Mouse (Mus musculus): Measurements from ENCODE around the gene Polr2l.
A peak's percentile ranks its signal among the peaks of the same experiment; 100 is the strongest.
"Not testable (repeated sequence)": the region's sequence is repeated elsewhere in the genome, so short reads cannot be mapped to it uniquely, and the experiment has no call there.

The Polr2l gene

DNA sequence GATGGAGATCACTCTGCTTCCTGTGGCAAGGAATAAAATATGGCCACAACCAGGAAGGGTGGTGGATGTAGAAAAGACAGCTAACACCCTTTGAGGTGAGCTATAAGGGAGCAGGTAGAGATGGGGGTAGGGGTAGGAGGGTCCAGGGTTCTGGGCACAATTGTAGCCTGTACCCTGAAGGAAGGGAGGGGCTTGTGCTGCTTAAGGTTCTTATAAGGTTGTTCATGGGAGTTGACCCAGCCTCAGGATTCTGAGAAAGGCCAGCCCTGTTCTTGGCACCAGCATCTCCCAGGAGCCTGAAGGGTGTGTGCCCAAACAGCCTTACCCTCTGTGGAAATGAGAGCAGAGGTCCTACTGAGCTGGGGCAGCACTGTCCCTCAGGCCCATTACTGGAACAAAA, 23.0 kb downstream of the Polr2l start:
- no peak for ATAC-seq (ENCODE audit: low TSS enrichment)

DNA sequence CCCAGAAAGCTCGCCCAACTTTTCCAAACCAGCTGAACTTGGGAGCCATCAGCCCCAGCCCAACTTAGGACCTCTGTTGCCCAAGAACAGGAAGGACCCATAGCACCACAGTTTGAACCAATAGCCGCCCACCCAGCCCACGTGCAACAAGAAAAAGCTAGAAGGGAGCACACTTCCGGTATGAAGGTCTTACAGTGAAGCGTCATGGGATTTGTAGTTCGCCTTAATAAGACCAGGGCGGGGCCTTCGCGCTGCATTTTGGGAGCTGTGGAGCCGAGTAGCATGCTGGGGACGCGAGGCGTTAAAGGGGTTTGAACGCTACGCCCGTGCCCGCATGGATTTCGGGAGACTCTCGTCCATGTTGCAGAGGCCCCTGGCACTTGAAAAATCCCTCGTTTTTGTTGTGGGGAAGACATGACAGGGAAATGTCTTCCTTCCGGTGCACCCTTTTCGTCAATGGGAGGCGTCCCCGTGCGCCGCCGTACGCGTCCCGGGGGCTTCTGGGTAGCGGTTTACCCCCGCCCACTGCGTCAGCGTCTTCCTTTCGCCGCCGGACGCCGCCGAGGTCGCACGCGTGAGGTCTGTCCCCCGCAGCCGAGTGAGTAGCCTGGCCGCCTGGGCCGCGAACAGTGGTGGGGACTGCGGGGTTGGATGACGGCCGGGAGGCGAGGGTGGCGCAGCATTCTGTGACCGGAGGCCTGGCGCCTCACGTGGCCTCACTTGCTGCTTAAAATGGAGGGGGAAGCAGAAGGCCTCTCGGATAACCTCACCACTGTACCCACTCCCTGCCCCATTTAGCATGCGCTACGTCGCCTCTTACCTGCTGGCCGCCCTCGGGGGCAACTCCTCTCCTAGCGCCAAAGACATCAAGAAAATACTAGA, 27.6 kb downstream of the Polr2l start, which contains the start of gene Rplp2:
Gene Rplp2 (plus strand): TSS at position 261 of the 882 bp plus-strand sequence.
- ATAC-seq (ENCODE audit: low TSS enrichment): peak; percentile 86

DNA sequence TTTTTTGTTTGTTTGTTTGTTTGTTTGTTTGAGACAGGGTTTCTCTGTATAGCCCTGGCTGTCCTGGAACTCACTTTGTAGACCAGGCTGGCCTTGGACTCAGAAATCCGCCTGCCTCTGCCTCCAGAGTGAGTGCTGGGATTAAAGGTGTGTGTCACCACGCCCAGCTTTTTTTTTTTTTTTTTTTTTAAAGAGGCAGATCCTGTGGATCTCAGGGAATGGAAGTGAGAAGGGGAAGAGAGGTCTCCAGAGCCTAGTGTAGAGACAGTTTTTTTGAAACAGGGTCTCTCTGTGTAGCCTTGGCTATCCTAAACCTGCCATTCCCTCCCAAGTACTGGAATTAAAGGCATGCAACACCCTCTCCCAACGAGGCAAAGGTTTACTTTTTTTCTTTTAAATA, 28.6 kb downstream of the Polr2l start:
- not testable (repeated sequence) for ATAC-seq (ENCODE audit: low TSS enrichment)

DNA sequence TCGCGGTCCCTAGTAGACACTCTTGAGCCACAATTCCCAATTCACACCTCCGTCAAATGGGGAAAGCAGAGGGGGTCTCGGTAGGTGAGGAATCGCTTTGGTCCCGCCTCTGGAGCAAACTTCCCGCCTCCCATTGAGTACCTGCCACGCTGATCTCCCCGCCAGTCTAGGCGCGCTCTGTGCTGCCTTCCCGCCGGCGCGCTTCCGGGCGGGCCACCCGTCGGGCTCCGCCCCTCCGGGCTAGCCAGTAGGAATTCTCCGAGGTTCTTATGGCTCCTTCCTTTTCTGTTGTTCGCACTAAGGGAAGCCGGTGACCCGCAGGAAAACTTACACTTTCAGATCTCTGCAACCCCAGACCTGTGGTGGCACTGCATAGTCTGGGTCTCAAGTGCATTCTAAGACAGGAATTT, 31.1 kb downstream of the Polr2l start, which contains the start of gene Pidd1:
Gene Pidd1 (minus strand): TSS at position 198 of the 410 bp plus-strand sequence.
- no peak for ATAC-seq (ENCODE audit: low TSS enrichment)

DNA sequence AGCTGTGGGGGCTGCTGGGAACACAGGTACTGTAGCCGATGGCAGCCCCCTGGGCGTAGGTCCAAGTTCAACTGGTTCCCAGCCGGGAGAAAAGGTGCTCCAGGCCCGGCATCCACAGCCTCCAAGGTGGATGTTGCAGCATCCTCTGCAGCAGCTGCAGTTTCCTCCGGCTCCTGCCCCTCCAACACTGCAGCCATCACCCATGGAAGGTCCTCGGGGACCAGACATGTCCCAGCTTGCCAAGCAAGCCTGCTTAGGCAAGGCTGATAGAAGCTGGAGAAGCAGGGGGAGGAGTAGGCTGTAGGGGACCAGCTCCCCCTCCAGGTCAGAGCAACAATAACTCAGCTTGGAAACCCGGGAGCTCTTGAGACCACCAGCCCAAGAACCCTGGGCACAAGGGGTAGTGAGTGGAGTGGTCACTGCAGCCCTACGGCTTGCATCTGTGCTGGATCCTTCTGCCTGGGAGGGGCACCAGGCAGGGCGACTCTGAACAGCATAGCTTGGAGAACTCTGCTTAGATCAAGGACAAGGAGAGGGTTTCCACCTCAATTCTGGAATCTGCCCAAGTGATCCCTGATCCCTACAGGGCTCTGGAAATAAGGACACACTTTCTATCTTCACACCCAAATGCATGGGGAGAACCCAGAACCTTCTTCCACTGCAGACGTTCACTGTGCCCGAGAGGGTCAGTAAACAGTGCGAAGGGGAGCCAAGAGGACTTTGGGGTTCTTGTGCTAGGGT, 31.7 kb downstream of the Polr2l start:
- no peak for ATAC-seq (ENCODE audit: low TSS enrichment)

DNA sequence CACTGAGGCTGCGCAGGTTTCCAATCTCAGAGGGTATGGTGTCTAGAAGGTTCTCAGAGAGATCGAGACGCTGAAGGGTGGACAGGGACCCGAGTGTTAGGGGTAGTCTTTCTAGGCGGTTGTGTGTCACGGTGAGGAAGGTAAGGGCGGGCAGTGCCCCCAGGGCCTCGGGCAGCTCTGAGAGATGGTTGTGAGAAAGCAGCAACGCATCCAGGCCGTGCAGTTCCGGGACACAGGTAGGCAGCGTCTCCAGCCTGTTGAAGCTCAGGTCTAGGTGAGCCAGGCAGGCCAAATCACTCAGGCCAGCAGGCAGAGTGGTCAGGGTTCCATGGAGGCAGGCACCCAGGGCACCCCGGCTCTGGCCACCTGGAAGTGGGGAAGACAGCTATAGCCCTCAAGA, 32.7 kb downstream of the Polr2l start:
- no peak for ATAC-seq (ENCODE audit: low TSS enrichment)

DNA sequence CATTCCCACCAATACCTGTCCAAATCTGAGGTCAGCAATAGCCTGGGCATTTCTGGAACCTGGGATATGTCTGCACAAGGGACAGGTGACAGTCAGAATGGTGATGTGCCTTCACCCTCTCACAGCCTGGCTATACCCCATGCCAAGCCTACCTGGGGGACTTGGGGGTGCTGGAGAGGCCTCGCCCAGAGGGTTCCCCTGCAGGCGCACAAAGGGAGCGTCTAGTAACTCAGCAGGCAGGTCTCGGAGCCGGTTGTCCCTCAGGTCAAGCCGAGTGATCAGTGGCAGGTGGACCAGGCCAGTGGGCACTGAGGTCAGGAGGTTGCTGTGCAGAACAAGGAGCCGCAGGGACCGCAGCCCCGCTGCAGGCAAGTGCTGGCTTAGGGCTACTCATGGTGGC, 33.5 kb downstream of the Polr2l start:
- no peak for ATAC-seq (ENCODE audit: low TSS enrichment)

DNA sequence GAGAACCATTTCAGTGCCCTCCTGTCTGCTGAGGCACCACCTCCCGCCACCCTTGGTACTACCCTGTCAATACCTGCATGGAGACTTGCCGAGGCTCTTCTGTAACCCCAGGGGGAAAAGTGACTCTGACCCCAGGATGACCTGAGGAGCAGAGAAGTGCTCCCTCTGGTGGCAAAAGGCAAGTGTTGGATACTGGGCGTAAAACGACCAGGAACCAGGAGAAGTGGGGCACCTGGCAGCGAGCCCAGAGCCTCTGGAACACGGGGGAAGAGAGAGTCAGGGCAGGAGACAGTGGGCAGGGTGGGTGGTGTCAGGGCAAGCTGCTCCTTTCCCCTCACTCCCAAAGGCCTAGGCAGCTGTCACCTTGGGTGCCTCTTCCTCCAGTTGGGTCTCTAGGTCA, 34.3 kb downstream of the Polr2l start:
- ATAC-seq (ENCODE audit: low TSS enrichment): no peak

DNA sequence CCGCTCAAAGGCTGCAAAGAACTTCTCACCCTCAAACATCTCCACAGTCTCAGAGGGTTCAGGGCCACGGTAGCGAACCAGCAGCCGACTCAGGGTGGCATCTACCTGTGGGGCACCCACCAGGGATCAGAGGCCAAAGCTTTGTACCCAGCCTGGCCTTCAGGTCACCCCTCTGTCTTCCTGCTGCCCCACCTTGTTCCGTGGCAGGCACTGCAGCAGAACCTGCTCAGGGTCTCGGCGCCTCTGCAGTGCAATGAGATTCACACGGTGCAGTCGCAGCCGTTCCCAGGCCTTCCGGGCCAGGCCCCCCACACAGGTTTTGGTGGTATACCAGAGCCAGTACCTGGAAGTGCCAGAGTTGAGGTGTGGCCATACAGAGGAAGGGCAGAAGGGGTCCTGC, 35.1 kb downstream of the Polr2l start:
- ATAC-seq (ENCODE audit: low TSS enrichment): no peak

DNA sequence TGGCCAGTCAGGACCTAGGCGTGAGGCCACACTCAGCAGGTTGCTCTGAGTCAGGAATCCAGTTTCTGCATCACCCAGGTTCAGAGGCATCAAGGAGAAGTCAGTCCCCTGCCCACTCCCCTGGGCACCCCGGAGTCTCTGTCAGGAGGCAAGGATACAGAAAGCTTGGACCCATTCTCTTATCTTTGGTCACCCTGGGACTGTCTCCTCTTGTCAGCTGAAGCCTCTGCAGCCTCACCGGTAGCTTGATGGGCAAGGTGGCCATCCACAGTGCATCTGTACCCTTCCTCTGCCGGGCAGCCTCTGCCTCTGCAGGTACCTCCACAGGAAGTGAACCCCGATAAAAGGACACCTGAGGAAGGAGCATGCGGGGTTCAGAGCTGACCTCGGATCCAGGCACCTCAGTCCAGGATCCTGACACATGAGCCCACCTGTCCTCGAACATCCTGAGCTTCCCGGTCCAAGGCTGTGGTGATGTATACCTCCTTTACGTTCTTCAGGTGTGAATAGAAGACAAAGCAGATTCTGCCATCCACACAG, 35.7 kb downstream of the Polr2l start:
- no peak for ATAC-seq (ENCODE audit: low TSS enrichment)

DNA sequence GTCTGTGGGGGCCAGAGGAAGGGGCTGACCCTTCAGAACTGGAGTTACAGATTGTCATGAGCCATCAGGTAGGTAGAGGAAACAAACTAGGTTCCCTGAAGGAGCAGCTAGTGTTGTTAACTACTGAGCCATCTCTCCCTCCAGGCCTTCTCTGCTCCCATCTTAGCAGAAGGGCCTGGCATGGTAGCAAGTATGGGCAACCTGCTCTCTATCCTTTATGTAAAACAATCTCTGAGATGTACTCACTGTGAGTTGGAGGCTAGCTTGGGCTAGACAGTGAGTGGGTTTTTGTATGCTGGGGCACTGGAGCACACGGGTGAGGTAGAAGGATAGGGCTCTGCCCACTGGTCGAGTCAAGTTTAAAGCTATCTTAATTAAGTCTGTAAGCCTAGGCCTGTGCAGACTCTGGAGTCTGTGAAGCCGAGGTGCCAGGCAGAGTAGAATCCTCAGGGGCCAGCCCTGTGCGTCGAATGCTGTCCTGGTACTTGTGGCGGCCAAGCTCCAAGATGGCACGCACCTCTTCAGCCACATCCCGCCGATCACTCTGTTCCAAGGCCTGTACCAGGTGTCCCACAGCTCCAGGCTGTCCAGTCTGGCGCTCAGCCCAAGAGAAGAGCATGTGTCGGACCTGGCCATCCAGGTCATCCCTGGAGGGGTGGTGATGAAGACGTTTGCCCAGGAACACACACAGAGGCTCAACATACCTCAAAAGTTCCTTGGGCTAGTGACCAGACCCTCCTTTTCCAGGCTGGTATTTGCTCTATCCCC, 36.5 kb downstream of the Polr2l start:
- ATAC-seq (ENCODE audit: low TSS enrichment): no peak

DNA sequence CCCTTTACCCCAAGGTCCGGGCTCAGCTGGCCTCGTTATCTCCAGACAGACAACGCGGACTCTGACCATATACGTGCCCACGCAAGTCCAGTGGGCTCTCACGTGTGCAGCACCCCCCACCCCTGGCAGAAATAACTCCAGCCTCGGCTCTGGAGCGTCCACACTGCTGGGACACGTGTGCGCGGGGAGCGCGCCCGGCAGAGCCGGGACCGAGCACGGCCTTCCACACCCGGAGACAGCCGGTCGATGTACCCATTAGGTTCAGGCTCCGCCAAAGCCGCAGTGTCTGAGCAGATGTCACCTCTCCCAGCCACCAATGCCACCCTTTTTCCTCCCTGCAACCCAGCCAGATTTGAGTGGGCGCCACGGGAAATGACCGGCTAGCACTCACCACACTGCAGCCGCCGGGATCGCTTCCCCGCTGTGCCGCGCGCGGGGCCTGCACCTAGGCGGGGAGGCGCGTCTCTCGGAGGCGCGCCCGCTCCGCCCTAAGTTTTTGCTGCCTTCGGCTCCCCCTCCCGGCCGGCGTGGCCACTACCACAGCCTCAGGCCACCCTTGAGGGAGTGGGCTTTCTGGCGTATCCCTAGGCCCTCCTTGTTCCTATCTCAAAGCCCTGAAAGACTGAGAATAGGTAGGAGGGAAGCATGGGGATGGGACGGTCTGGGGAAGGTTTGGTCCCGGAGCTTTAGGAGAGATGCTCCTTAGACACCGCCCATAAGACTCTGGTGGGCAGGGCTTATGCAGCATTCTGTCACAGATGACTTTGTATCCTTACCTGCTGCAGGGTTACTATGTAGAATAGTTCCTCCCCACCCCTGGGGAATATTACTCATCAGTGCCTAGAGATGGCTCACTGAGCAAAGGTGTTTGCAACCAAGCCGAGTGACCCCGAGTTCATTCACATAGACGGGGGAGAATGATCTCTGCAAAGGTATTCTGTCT, 37.5 kb downstream of the Polr2l start, which contains the start of gene Slc25a22:
Gene Slc25a22 (minus strand): TSS at position 715 of the 943 bp plus-strand sequence.
- peak; percentile 60 for ATAC-seq (ENCODE audit: low TSS enrichment)

DNA sequence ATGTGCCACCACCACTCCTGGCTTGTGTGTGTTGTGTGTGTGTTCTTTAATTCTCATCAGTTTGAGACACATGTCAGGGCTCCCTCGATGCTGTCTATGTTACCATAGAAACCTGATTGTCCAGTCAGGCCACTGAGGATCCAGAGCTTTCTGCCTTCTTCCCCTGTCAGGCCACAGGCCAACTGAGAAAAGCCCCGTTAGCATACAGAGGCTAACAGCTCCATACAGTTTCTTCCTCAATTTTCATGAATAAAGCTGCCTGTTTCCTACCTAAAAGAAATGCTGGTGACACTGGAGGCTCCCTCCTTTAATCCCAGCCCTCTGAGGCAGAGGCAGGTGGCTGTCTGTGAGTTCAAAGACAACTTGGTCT, 38.4 kb downstream of the Polr2l start:
- ATAC-seq (ENCODE audit: low TSS enrichment): no peak

DNA sequence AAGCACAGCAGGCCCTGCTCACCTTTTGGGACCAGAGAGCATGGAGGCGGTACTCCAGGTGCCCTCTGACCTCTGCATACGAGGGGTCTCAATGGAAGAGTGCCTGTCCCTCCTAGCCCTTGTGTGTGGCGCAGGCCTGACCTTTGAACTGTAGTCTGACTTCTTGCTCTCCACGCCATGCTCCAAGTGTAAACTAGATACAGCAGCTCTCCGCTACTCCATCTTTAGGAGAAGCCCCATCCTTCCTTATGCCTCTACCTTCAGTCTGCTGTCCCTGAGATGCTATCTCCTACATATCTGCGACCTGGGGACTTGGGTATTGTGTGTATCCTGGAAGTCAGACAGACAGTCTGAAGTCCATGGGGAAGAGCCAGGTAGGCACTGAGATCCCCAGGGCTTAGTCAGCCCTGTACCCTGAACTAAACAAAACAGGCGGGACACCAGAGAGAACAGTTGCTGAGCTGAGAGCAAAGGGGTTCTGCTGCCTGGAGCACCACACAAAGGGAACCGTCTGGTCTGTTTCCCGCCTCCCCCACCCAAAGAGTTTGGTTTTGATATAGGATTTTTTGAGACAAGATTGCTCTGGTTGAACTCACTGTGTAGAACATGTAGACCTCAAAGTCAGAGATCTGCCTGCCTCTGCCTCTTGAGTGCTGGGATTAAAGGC, 38.9 kb downstream of the Polr2l start:
- ATAC-seq (ENCODE audit: low TSS enrichment): no peak

DNA sequence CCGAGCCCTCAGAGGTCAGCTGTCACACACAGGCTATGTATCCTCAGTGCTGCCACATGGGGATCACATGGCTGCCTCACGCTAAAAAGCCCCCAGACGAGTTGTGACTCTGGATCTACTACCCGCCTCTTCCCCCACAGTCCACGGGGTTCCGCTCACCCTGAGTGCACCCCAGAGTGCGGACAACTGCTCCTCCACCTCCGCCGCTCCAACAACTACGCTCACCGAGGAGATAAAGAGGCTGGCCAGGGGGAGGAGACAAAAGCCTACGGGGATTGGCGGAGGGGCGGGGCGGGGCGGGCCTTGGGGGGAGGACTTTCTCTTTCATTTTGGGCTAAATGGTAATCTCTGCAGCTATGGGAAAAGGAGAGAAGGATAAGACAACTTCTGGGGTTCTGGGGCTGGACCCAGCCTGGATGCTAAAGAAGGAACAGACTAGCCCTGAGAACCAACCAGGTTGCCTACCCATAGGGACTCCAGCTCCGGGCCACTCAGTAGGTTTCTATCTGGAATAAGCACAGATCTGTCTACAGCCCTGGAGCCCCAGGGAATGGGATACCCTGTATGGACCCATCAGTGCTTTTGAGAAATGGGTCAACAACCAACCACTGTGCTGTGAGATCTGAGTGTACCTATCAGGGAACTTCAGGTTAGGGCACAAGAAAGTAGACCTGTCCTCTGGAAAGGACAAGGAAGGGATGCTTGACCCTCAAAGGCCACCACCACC, 39.6 kb downstream of the Polr2l start:
- ATAC-seq (ENCODE audit: low TSS enrichment): peak; percentile 34; the same call in 1 of the 2 replicates

DNA sequence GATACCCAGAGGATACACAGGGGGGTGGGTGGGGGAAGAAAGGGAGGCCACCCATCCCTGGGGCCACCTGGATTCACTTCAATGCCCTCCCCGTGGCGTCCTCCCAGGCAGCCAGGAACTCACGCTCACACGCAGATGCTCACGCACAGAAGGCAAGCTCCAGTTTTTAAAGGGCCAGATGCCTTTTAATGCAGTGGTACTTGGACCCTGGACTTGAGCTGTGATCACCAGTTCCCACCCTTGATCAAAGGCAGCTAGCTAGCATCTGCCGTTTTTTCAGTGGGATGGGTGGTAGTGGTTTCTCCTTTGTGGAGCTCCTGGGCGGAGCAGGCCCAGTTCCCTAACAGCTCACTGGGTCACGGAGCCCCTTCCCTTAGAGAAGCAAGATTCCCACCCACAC, 40.5 kb downstream of the Polr2l start:
- ATAC-seq (ENCODE audit: low TSS enrichment): peak; percentile 33; the same call in 1 of the 2 replicates

DNA sequence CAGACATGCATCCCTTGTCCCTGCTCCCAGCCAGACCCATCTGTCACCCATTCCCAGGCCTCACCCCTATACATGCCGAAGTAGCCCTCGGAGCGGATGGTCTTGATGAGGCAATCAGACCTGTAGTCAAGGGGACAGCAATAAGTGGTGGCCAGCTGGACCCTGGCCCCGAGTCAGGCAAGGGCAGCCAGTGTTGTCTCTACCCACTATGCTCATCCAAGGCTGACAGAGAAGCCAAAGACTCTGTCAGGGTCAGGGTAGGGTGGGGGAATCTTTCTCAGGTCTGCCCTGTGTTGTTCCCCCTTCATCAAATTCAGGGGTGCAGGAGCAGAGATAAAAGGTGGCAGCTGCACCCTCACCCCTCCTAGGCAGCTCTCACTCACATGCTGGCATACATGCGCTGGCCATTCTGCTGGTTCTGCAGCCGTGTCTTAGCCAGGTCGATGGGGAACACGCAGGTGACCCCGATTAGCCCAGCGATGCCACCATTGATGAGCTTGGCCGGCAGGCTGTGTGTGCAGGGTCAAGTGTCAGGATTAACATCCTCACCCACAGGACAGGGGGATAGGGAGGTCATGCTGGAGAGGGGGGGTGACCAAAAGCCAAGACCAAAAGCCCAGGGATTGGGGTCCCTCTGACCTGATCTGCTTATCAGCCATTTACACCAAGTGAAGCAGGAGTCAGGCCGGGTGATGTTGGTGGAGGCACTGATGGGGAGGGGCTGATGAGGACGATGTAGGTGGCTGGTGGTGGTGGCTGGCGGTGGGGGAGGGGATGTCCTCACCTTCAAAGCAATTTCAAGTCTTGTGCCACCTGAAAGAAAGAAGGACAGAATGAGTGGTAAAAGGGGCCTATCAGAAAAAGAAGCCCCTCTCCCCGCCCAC, 41.2 kb downstream of the Polr2l start:
- no peak for ATAC-seq (ENCODE audit: low TSS enrichment)
